Mouse (Mus musculus) lung, postnatal 10 days (tissue): Measurements from ENCODE around the gene Snapin.

Source experiments
- DNase-seq: peaks from one replicate; pipeline ENCODE4 v3.0.0; 2021

Gene Snapin

GRCm38 (mm10) chr3:90503444-90503843 is 12.6 kb upstream of the Snapin start:
- no peak for DNase-seq

- no peak for DNase-seq
These were observed 6.8 kb upstream of the Snapin start for GRCm38 (mm10) chr3:90497597-90497996.

- no peak for DNase-seq
These were observed 5.2 kb upstream of the Snapin start for GRCm38 (mm10) chr3:90495850-90496525.

- DNase-seq: no peak
These were observed 3.2 kb upstream of the Snapin start for GRCm38 (mm10) chr3:90493831-90494540.

- DNase-seq: peak; percentile 71
These were observed 517 bp upstream of the Snapin start for GRCm38 (mm10) chr3:90491350-90491749.

- DNase-seq: no peak
These were observed 2.3 kb downstream of the Snapin start for GRCm38 (mm10) chr3:90488576-90488975.

- no peak for DNase-seq
These were observed 3.8 kb downstream of the Snapin start for GRCm38 (mm10) chr3:90486998-90487397.

- DNase-seq: peak; percentile 97
These were observed 14.8 kb downstream of the Snapin start, which contains the start of gene Ilf2 for GRCm38 (mm10) chr3:90475831-90476611. Gene Ilf2, plus strand, starts transcription at chr3:90476126.

- DNase-seq: no peak
These were observed 15.5 kb downstream of the Snapin start for GRCm38 (mm10) chr3:90475151-90475830.

- peak; percentile 84 for DNase-seq
These were observed 18.6 kb downstream of the Snapin start for GRCm38 (mm10) chr3:90472213-90472612.

GRCm38 (mm10) chr3:90467618-90468300 is 23.1 kb downstream of the Snapin start:
- no peak for DNase-seq

- peak; percentile 88 for DNase-seq
These were observed 24.5 kb downstream of the Snapin start for GRCm38 (mm10) chr3:90466311-90466766.

- peak; percentile 81 for DNase-seq
These were observed 25.0 kb downstream of the Snapin start, which contains the start of gene Npr1 for GRCm38 (mm10) chr3:90465686-90466310. Gene Npr1, minus strand, starts transcription at chr3:90465866.

GRCm38 (mm10) chr3:90465081-90465685 is 25.6 kb downstream of the Snapin start:
- peak; percentile 30 for DNase-seq

GRCm38 (mm10) chr3:90464552-90465080 is 26.2 kb downstream of the Snapin start:
- DNase-seq: peak; percentile 78

- no peak for DNase-seq
These were observed 28.3 kb downstream of the Snapin start for GRCm38 (mm10) chr3:90462579-90462978.

GRCm38 (mm10) chr3:90461935-90462334 is 28.9 kb downstream of the Snapin start:
- DNase-seq: no peak

GRCm38 (mm10) chr3:90460315-90460714 is 30.5 kb downstream of the Snapin start:
- no peak for DNase-seq

- no peak for DNase-seq
These were observed 31.1 kb downstream of the Snapin start for GRCm38 (mm10) chr3:90459727-90460126.

GRCm38 (mm10) chr3:90454931-90455330 is 35.9 kb downstream of the Snapin start:
- DNase-seq: no peak
